Mouse (Mus musculus) layer of hippocampus, postnatal 14 days (tissue): ENCODE data around the gene Smurf1. TPM values are rescaled to one million over a fixed set of nuclear protein-coding genes. Genes with fewer than 3 reads are reported as not detected.

Experiments
- DNase-seq, 2 experiments: peaks; one replicate each; pipeline ENCODE4 v3.0.0; 2021 to 2022; ENCODE audit warnings: low spot score in 2 of 2, mixed read lengths in 1 of 2
- long read RNA-seq, 2 experiments: library from polyadenylated mRNA; stranded (forward); transcript quantifications; one replicate each; pipeline ENCODE4 v2.0.0; 2021
- total RNA-seq, 2 experiments: library from RNA; stranded (reverse); gene quantifications; 2 replicates each; pipeline ENCODE4 v1.2.3; 2021

Smurf1 gene
- 10 to 100 TPM; 39.0 to 39.7 TPM for total RNA-seq
- long read RNA-seq, experiment 1, full-length matches to known transcripts, result 13 of 26 reads
- long read RNA-seq, experiment 1, partial matches to known transcripts, result 4 of 26 reads
- long read RNA-seq, experiment 1, other reads (novel, unspliced or antisense), result 9 of 26 reads
- long read RNA-seq, experiment 2, full-length matches to known transcripts, result 18 of 32 reads
- long read RNA-seq, experiment 2, partial matches to known transcripts, result 4 of 32 reads
- long read RNA-seq, experiment 2, other reads (novel, unspliced or antisense), result 10 of 32 reads

DNA sequence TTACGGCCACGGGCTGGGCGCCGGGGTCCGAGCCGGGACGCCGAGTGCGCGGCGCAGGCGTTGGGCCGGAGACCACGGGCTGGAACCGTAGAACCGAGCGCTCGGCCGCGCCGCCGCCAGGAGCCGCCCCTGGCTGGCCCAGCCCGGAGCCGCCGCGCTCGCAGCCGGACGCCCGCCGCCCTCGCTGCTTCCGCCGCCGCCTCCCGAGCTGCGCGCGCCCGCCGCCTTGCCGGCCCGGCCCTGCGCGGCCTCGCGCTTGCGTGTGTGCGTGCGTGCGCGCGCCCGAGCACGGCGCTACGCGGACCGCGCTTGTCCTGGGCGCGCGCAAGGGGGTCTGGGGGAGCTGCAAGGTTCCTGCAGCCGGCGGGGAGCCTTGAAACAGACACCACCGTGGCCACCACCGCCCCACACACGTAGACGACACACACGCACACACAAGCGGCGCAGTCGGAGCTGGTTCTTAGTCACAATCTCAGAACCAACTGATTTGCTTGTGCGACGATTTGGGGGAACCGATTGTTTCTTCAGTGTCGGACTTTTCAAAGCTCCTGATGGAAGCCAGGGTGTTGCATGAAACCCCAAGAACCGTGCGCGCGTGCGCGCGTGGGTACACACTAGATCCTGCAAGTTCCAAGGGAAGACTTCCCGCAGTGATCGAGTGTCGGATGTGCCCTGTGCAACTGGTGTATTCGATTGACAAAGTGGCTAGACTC lies at the start of gene Smurf1:
TSS of gene Smurf1 (minus strand) at position 209 of the 713 bp plus-strand sequence.
- peak; percentile 77 to 83 for DNase-seq

DNA sequence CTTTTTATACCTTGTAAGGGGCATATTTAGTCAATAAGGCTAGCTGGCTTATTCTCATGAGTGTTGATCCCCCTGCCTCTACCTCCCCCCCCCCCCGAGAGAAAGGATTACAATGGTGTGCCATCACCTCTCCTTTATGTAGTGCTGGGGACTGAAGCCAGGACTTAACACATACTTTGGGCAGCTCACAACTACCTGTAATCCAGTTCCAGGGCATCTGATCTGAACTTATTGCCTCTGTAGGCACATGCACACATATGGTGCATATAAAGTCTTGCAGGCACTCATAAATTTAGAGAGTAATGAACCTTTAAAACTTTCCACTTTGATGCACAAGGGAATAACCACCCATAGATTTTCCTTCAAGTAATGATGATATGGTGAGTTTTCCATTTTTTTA lies 48.6 kb upstream of the Smurf1 start:
- no peak for DNase-seq

DNA sequence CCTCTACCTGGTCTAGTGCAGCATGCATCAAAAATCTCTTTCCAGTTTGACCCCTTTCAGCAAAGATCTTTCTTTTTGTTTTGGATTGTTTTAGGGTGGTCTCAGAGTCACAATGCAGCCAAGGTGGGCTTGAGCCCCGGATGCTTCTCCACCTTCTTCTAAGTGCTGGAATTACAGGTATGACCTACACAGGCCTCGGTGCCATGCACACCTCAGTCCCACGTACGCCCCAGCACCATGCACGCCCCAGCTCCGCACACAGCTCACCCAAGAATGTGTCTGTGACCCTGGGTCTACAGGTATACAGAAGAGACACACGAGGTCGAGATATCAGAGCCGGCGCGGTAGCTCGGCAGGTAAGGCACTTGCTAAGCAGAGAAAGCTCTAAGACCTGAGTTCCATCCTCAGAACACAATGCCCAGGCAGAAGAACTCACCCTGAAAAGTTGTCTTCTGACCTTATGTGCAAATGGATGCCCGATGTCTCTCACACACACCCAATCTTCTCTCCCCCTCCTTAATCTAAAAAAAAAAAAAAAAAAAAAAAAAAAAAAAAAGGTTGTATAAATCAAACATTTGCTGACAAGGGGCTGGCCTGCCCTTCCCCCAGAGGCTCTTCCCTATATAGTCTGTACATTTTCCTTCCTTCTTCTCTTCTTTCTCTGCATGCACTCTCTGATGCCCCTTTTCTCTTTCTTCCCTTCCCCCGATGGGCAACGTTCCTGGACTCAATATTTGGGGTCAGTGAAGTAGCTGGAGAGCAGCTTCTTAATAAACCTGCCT lies 43.4 kb upstream of the Smurf1 start:
- DNase-seq, result no peak

DNA sequence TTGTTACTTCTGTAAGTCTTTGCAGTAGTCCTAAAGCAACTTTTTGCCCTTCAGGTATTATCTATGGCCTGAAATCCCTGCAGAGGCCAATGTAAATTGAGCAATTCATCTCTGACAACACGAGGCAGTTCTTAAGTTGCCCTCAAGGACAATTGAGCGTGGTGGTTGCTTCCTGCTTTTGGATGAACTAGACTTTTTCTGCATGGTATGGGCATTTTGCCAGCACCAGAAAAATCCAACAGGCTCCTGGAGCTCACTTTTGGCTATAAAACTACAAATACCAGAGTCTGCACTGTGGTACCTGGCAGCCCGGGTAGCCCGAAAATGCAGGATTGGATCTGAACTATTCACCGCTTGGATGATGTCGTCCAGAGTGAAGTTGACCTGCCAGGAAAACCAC lies 39.9 kb upstream of the Smurf1 start:
- DNase-seq, result no peak

DNA sequence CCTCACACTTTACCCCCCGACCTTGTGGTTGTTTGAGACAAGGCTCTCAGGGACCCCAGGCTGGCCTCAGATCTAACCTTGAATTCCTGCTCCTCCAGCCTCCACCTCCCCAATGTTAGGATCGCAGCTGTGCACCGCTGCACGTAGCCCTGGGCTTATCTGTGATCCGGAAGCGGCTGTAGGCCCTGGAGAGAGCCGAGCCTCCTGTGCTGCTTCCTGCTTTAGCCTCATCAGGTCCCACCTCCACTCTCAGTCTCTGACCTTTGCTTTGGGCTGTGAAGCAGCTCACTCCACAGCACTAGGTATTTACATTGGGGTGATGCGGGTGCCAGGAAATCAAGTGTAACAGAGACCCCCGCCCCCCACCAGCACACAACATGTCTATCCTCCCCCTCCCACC lies 38.8 kb upstream of the Smurf1 start:
- no peak for DNase-seq

DNA sequence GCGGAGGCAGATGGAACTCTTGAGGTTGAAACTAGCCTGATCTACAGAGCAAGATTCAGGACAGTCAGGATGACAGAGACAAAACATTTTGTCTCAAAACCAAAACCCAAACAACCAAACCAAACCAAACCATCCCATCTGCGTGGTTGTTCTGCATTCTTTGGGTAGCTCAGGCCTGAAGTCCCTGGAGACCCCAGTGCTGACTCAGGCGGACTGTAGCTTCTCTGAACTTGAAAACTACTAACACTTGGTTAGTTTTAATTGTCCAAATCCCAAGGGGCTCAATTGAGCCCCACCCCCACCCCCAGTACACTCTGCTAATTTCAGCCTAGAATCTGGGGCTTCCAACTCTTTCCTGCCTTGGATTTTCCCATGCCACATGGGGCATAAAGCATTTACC lies 37.7 kb upstream of the Smurf1 start:
- DNase-seq, result no peak

DNA sequence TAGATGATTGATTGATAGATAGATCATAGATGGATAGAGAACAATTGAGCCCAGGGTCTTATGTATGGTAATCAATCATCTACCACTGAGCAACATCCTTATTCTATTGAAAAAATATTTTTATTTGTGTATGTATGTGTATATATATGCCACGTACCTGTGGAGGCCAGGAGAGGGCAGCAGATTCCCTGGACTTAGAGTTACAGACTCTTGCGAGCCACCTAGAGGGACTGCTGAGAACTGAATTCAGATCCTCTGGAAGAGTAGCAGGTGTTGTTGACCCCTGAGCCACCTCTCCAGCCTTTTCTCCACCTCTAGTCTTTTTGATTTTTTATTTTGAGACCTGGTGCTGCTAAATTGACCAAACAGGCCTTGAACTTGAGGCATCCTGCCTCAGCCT lies 32.8 kb upstream of the Smurf1 start:
- no peak for DNase-seq

DNA sequence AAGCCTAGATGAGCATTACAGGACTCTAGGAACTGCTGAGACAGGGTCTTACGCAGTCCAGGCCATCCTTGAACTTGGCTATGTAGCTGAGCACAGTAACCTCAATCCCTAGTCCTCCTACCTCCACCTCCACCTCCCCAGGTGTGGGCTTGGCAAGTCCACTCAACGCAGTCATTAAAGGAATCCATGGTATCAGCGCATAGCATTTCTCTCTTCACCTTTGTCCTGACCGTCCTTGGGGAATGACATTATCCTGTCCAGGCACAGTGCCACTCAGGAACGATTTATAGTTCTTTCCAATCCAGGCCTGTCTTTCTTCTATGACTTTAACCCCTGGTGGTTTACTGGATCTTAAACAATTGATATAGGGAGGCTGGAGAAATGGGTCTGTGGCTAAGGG lies 24.8 kb upstream of the Smurf1 start:
- no peak for DNase-seq

DNA sequence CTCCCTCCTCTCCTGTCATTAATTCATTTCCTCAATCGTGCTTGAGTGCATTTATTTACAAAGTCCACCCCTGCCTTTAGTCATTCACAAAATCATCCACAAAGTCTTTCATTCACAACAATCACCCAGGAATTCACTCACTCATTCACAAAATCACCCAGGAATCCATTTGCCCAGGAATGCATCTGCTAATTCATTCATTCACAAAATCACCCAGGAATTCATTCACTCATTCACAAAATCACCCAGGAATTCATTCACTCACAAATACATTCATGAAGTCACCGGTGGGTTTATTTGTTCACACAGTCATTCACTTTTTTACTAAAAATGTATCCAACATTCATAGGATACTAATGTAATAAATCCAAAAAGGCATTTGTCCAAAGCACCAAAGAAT lies 24.4 kb upstream of the Smurf1 start:
- DNase-seq, result no peak

DNA sequence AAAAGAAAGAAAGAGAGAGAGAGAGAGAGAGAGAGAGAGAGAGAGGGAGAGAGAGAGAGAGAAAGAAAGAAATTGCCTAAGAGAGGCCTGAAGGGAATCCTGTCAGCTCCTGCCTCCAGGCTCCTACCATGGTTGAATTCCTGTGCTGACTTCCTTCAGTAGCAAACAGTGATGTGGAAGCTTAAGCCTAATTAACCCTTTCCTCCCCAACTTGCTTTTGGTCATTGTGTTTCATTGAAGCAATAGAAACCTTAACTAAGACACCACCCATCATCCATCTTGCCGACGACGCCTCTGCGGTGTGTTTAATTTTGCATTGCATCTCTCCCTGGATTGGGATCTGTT lies 23.4 kb upstream of the Smurf1 start:
- no peak for DNase-seq

DNA sequence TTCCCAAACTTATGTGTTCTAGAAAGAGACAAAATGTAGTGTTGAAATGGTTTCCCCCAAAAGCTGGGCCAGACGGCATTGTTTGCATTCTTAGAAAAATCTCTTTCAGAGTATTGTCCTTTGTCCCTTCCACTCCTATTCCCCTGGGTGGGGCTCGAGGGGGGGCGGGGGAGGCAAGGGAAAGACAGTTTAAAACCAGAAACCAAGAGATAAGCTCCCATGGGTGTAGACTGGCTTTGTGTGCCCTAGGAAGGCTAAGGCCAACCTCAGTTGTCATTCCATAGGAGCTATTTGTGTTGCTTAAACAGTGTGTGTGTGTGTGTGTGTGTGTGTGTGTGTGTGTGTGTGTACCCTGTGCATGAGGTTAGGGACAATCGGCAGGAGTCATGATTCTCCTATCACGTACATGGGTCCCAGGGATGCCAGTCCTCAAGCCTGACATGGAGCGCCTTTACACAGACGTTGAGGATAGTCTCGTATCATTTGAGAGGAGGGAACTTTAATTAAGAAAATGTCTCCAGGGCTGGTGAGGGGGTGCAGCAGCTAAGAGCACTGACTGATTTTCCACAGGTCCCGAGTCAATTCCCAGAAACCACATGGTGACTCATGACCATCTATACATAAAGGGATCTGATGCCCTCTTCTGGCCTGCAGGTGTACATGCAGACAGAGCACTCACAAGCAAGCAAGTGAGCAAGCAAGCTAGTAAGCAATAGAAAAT lies 22.9 kb upstream of the Smurf1 start:
- DNase-seq, result peak; percentile 22 to 83

DNA sequence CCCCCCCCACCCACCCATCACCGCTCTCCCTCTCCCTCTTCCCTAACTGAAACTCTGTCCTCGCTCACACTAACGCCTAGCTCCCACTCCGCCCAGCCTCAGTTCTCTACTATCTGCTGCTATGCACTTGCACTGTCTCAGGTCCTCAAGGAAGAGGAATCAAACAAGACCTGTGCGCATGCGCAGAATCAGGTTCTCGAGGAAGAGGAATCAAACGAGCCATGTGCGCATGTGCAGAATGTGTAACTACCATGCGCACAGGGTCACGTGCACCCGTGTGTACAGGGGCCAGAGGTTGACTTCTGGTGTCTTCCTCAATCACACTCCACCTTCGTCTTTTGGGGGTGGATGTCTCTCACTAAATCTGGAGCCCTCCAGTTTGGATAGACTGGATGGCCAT lies 21.9 kb upstream of the Smurf1 start:
- DNase-seq, result no peak

DNA sequence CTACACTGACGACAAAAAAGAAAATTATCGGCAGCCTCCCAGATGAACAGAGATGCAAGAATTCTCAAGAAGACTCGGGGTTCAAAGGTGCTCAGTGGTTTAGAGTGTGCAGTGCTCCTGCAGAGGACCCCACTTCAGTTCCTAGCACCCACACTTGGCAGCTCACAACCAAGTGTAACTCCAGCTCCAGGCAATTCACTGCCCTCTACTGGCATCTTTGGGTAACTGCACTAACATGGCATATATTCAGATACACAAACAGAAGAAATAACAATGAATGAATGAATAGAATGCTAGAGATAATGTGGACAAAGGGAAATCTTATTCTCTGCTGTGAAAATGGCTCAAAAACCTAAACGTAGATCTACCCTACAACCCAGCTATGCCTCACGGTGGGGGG lies 19.2 kb upstream of the Smurf1 start:
- no peak for DNase-seq

DNA sequence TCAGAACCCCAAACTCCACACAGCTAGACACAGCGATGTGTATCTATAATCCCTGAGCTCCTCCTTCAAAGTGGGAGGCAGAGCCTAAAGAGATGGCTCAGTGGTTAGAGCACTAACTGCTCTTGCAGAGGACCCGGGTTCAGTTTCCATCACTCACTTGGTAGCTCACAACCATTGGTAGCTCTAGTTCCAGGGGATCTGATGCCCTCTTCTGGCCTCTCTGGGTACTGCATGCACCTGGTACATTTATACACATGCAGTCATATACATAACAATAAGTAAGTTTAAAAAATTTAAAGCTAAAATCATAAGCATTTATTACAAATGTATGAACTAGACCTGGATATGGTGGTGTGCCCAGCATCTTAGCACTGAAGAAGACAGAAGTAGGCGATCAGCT lies 17.6 kb upstream of the Smurf1 start:
- no peak for DNase-seq

DNA sequence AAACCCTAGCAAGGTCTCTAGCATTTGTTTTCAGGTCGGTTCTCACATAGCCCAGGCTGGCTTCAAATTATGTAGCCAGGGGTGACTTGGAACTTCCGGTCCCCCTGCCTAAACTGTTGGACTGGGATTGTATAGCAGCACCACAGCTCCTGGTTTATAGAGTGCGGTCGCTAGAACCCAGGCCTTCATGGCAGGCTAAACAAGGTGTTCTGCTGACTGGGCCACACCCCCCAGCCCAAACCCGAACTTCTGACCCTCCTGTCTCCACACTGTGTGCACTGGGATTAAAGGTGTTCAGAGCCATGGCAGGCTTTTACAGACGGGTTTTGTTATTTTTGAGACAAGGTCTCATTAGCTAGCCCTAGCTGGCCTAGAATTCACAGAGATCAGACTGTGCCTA lies 13.5 kb upstream of the Smurf1 start:
- DNase-seq, result no peak

DNA sequence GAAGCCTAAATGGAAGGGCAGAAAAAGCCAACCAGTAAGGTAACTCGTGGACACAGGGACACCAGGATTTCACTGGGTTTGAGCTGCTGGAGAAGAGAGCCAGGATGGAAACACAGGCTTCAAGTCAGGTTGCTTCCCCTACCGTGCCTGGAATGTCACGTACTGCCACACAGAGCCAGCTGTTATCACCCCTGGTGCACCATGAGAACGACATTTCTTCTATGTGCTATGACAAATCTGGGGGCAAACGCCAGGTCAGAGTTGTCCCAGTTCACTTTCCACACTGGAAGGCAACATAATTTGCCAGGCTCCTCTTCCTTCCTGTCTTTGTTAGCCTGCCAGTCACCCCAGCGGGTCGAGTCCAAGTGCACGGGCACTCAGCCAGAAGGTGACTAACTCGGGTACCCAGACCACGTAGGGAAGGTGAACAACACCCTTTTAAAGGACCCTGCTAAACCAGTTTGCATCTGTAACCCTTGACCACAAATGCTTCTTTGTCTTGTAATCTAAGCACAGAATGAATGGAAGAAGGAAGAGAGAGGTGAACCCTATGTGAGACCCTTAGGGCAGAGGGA lies 13.0 kb upstream of the Smurf1 start:
- no peak for DNase-seq

DNA sequence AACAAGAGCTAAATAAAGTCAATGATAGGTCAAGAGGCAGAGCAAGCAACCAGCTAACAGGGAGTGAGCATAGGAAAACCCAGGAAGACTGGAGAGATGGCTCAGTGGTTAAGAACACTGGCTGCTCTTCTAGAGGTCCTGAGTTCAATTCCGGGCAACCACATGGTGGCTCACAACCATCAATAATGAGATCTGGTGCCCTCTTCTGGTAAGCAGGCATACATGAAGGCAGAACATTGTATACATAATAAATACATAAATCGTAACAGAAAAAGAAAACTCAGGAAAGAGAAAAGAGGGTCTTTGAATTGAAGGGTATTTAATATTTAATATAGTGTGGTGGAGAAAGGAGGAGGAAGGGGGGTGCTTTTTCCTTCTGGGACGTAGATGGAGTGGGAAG lies 5.6 kb upstream of the Smurf1 start:
- DNase-seq, result no peak

DNA sequence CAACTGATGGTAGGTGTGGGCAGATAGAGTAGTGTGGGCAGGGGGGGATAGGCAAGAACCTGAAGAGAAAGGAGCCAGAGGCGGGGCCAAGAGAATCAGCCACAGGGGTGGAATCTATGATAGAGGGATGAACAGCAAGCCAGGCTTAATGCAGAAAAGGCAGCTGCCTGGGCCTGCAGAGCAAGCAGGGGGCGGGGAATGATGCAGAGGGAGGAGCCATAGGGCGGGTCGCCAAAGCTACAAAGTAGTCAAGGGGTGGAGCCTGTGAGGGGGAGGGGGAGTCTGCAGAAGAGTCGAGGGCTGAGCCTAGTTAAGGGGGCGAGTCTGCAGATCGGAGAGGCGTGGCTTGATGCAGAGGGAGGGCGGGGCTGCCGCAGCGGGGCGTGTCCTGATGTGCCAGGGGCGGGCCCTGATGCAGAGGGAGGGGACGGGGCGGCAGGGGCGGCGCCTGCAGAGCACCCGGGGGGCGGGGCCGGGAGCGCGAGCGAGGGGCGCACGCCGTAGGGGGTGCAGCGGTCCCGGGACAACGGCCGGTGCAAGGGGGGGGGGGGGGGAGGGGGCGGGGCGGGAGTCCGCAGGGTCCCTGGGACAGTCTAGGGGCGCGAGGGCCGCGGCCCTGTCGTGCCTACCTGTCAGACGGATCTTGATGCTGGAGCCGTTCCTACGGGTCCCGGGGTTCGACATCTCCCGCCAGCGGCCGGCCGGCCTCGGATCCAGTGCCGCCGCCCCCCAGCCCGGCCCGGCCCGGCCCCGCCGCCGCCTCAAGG lies 592 bp downstream of the Smurf1 start:
- peak; percentile 70 to 87 for DNase-seq

DNA sequence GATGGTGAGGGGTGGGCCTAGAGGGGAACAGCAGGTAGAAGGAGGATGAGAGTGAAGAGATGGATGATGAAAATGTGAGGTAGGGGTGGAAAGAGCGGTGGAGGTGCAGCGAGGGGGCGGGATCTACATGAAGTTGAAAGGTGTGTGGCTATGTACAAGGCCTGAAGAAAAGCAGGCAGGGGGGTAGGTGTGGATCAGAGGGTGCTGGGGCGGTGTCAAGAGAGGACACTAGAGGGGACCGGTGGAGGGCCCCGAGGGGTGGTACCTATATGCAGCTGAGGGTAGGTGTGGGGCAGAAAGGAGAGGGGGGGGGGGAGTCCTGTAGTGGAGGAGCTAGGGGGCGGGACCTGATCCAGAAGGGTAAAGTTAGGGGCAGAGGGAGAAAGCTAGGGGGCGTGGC lies 1.2 kb downstream of the Smurf1 start:
- DNase-seq, result no peak

DNA sequence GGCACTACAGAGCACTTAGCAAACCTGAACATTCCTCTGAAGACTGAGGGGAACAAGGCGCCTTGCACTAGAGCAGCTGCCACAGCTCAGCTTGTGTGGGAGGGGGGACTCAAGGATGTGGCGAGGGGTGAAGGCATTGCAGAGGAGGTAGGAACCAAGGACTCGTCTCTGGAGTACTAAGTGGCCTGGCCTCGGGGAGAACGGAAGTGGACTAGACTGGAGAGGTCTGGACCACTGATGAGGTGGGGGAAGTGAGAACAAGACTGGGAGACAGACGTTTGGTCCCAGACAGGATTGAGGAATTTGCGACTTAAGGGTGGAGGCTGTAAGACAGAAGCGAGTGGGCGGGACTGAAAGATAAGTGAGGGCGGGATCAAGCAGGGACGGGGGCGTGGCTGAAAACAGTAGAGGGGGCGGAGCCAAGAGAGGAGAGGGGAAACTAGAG lies 1.8 kb downstream of the Smurf1 start:
- DNase-seq, result peak in 1 of 2 experiments; percentile 51

DNA sequence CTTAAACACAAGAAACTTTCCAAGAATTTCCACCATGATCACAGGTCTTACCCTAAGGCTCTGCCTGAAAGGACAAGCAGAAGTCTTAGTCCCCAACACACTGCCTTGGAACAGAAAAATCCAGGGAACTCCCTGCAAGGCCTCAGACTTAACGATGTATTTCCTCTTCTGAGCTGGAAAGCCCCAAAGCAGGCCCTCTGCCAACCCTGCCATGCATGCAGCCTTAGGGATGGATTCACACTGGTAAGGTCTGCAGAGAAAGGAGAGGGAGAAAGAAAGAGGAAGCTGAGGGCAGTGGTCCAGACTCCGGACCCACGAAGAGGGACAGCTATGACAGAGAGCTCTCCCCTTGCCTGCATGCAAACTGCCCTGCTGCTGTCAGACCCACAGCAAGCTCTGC lies 2.2 kb downstream of the Smurf1 start:
- DNase-seq, result no peak
